Mouse (Mus musculus) MEL (cell line): ENCODE data around the gene Traf5.

Experiments used
- CHD2 ChIP-seq: IDR thresholded peaks from 2 replicates; pipeline ENCODE4 v1.6.1; 2011; ENCODE audit warnings: low read length, improper control_type of control experiment
- CTCF ChIP-seq, 3 experiments: IDR thresholded peaks in 2 of 3; conservative IDR thresholded peaks in 1 of 3; 2 replicates each; pipeline ENCODE4 v1.5.1; 2011 to 2012; ENCODE audit warnings: low read length in 3 of 3, low read depth in 2 of 3, mild to moderate bottlenecking in 2 of 3, improper control_type of control experiment in 1 of 3, inconsistent platforms in 1 of 3, mixed read lengths in 1 of 3, moderate library complexity in 1 of 3; ENCODE audit not compliant: control insufficient read depth in 1 of 3, insufficient read depth in 1 of 3, poor library complexity in 1 of 3, severe bottlenecking in 1 of 3
- ELF1 ChIP-seq: IDR thresholded peaks from 2 replicates; pipeline ENCODE4 v1.6.1; 2014; ENCODE audit warnings: low read depth, mild to moderate bottlenecking, inconsistent platforms, low read length, improper control_type of control experiment, moderate library complexity
- EP300 ChIP-seq, 2 experiments: IDR thresholded peaks; 2 replicates each; pipeline ENCODE4 v1.6.1; 2011; ENCODE audit warnings: improper control_type of control experiment in 2 of 2, low read length in 2 of 2, low read depth in 1 of 2, mild to moderate bottlenecking in 1 of 2
- MAFK ChIP-seq: IDR thresholded peaks from 2 replicates; pipeline ENCODE4 v1.6.1; 2011; ENCODE audit warnings: low read depth, mild to moderate bottlenecking, low read length, improper control_type of control experiment, borderline replicate concordance
- MAX ChIP-seq: IDR thresholded peaks from 2 replicates; pipeline ENCODE4 v1.6.1; 2011; ENCODE audit warnings: low read length, improper control_type of control experiment
- MAZ ChIP-seq: IDR thresholded peaks from 2 replicates; pipeline ENCODE4 v1.6.1; 2012; ENCODE audit warnings: low read depth, mild to moderate bottlenecking, inconsistent platforms, low read length, improper control_type of control experiment
- NRF1 ChIP-seq: IDR thresholded peaks from 2 replicates; pipeline ENCODE4 v1.6.1; 2014; ENCODE audit warnings: low read depth, mild to moderate bottlenecking, inconsistent platforms, low read length, improper control_type of control experiment, moderate library complexity; ENCODE audit not compliant: poor library complexity, insufficient read depth, severe bottlenecking
- POLR2A ChIP-seq, 2 experiments: IDR thresholded peaks; 2 replicates each; pipeline ENCODE4 v1.6.1; 2011 to 2012; ENCODE audit warnings: low read length in 2 of 2, mild to moderate bottlenecking in 2 of 2, control low read depth in 1 of 2, improper control_type of control experiment in 1 of 2, low read depth in 1 of 2, moderate library complexity in 1 of 2; ENCODE audit not compliant: control insufficient read depth in 1 of 2, insufficient read depth in 1 of 2, poor library complexity in 1 of 2
- POLR2AphosphoS2 ChIP-seq: IDR thresholded peaks from 2 replicates; pipeline ENCODE4 v1.6.1; 2011; ENCODE audit warnings: low read length, improper control_type of control experiment
- POLR2AphosphoS5 ChIP-seq: IDR thresholded peaks from 2 replicates; pipeline ENCODE4 v1.6.1; 2012; ENCODE audit warnings: low read depth, borderline replicate concordance, mild to moderate bottlenecking, inconsistent platforms, low read length, moderate library complexity, mixed read lengths
- TAL1 ChIP-seq: IDR thresholded peaks from 2 replicates; pipeline ENCODE4 v1.6.1; 2012; ENCODE audit warnings: mild to moderate bottlenecking, inconsistent platforms, low read length, moderate library complexity, mixed read lengths
- TBP ChIP-seq: IDR thresholded peaks from 2 replicates; pipeline ENCODE4 v1.8.0; 2011; ENCODE audit warnings: low read depth, low read length, improper control_type of control experiment
- TCF12 ChIP-seq: IDR thresholded peaks from 2 replicates; pipeline ENCODE4 v1.6.1; 2014; ENCODE audit warnings: low read depth, mild to moderate bottlenecking, inconsistent platforms, low read length, improper control_type of control experiment, moderate library complexity

- no peak for TF ChIP-seq NRF1
- TF ChIP-seq TAL1, result no peak
- TF ChIP-seq POLR2AphosphoS5, result no peak
- no peak for TF ChIP-seq POLR2AphosphoS2
- TF ChIP-seq TBP, result no peak
- TF ChIP-seq POLR2A (IDR thresholded peaks at IDR 0.05; ENCODE audit: control insufficient read depth in 1 of 2, insufficient read depth in 1 of 2, low read depth in 1 of 2, low read length in 2 of 2, poor library complexity in 1 of 2), result no peak
- TF ChIP-seq TCF12, result no peak
- TF ChIP-seq MAFK, result no peak
- TF ChIP-seq CTCF (IDR thresholded peaks at IDR 0.05 in 2 of 3, conservative IDR thresholded peaks at IDR 0.05 in 1 of 3; ENCODE audit: control insufficient read depth in 1 of 3, insufficient read depth in 1 of 3, low read depth in 2 of 3, low read length in 3 of 3, poor library complexity in 1 of 3, severe bottlenecking in 1 of 3), result no peak
- TF ChIP-seq CHD2, result no peak
- no peak for TF ChIP-seq EP300 (IDR thresholded peaks at IDR 0.05; ENCODE audit: low read depth in 1 of 2, low read length in 2 of 2)
- no peak for TF ChIP-seq MAX
- no peak for TF ChIP-seq ELF1
- no peak for TF ChIP-seq MAZ
These were observed 23.9 kb upstream of the Traf5 start for GRCm38 (mm10) chr1:192116262-192116661.
